Mouse (Mus musculus): ENCODE measurements at regions not wholly inside any gene's neighbourhood (a gene's known extent, or its start where the extent isn't known, plus 50 kb on each side); places are given as distances from the start of the nearest gene placed in this dataset.

- no peak for DNase-seq
- H3K4me3 ChIP-seq (replicated peaks) = no peak overlapping the region
- no peaks in the 10 kb centered on the region for H3K36me3 ChIP-seq
- no peaks in the 10 kb centered on the region for H3K4me1 ChIP-seq (replicated peaks)
- no peak overlapping the region for H3K27ac ChIP-seq
- H3K9ac ChIP-seq = no peak overlapping the region
- no peaks in the 10 kb centered on the region; the same call in 1 of the 2 replicates for H3K9me3 ChIP-seq (replicated peaks)
- 50% methylated on average over 2 of the region's 2 CpGs for WGBS (ENCODE audit: insufficient replicate concordance)
- H3K27me3 ChIP-seq = no peaks in the 10 kb centered on the region
- ATAC-seq (ENCODE audit: low read depth) = no peak
- no peak overlapping the region for H3K4me2 ChIP-seq
Measured at GRCm38 (mm10) chr9:87964508-87964907, 233.4 kb upstream of the Tbx18 start.

- Histone ChIP-seq H3K36me3 (no peaks in the 10 kb centered on the region), H3K9me3 (replicated peaks) (no peaks in the 10 kb centered on the region; the same call in 1 of the 2 replicates), H3K4me2 (no peak overlapping the region), H3K9ac (no peak overlapping the region), H3K27me3 (no peaks in the 10 kb centered on the region), H3K4me3 (replicated peaks) (no peak overlapping the region), H3K4me1 (replicated peaks) (no peaks in the 10 kb centered on the region), H3K27ac (no peak overlapping the region)
- WGBS (ENCODE audit: insufficient replicate concordance) = 53% methylated on average over 3 of the region's 3 CpGs
- ATAC-seq (ENCODE audit: low read depth) (no peak), DNase-seq (no peak)
Measured at GRCm38 (mm10) chr9:87965103-87965780, 234.2 kb upstream of the Tbx18 start.

GRCm38 (mm10) chr9:87968190-87969082, 237.4 kb upstream of the Tbx18 start:
- Histone ChIP-seq H3K4me1 (replicated peaks) (no peaks in the 10 kb centered on the region), H3K27ac (no peak overlapping the region), H3K27me3 (no peaks in the 10 kb centered on the region), H3K9ac (no peak overlapping the region), H3K4me2 (no peak overlapping the region), H3K9me3 (replicated peaks) (no peaks in the 10 kb centered on the region), H3K4me3 (replicated peaks) (no peak overlapping the region), H3K36me3 (no peaks in the 10 kb centered on the region)
- WGBS (ENCODE audit: insufficient replicate concordance) = 39% methylated on average over 5 of the region's 5 CpGs
- no peak for ATAC-seq (ENCODE audit: low read depth)
- no peak for DNase-seq

- H3K4me1 ChIP-seq (replicated peaks) = no peaks in the 10 kb centered on the region
- H3K4me3 ChIP-seq (replicated peaks) = no peak overlapping the region
- DNase-seq (no peak), ATAC-seq (ENCODE audit: low read depth) (no peak)
- no peak overlapping the region for H3K4me2 ChIP-seq
- H3K9me3 ChIP-seq (replicated peaks) = no peaks in the 10 kb centered on the region
- no peak overlapping the region for H3K27ac ChIP-seq
- H3K27me3 ChIP-seq = no peaks in the 10 kb centered on the region
- H3K9ac ChIP-seq = no peak overlapping the region
- H3K36me3 ChIP-seq = no peaks in the 10 kb centered on the region
Measured at GRCm38 (mm10) chr9:87970586-87970985, 239.5 kb upstream of the Tbx18 start.

- DNase-seq = no peak
- no peak overlapping the region for H3K27ac ChIP-seq
- H3K9ac ChIP-seq = no peak overlapping the region
- H3K4me3 ChIP-seq (replicated peaks) = no peak overlapping the region
- WGBS (ENCODE audit: insufficient replicate concordance) = 53% methylated on average over 3 of the region's 3 CpGs
- no peaks in the 10 kb centered on the region for H3K27me3 ChIP-seq
- no peaks in the 10 kb centered on the region for H3K4me1 ChIP-seq (replicated peaks)
- H3K4me2 ChIP-seq = no peak overlapping the region
- H3K36me3 ChIP-seq = no peaks in the 10 kb centered on the region
- no peaks in the 10 kb centered on the region for H3K9me3 ChIP-seq (replicated peaks)
- no peak for ATAC-seq (ENCODE audit: low read depth)
Measured at GRCm38 (mm10) chr9:87971791-87972190, 240.7 kb upstream of the Tbx18 start.

GRCm38 (mm10) chr9:87973531-87973930, 242.5 kb upstream of the Tbx18 start:
- WGBS (ENCODE audit: insufficient replicate concordance) = 38% methylated on average over 6 of the region's 6 CpGs
- H3K36me3 ChIP-seq = no peaks in the 10 kb centered on the region
- H3K4me2 ChIP-seq = no peak overlapping the region
- no peak overlapping the region for H3K4me3 ChIP-seq (replicated peaks)
- no peaks in the 10 kb centered on the region for H3K4me1 ChIP-seq (replicated peaks)
- H3K9ac ChIP-seq = no peak overlapping the region
- H3K9me3 ChIP-seq (replicated peaks) = no peaks in the 10 kb centered on the region
- no peak overlapping the region for H3K27ac ChIP-seq
- ATAC-seq (ENCODE audit: low read depth) (no peak), DNase-seq (no peak)
- no peaks in the 10 kb centered on the region for H3K27me3 ChIP-seq

GRCm38 (mm10) chr9:87984910-87985309, 253.8 kb upstream of the Tbx18 start:
- no peak for ATAC-seq (ENCODE audit: low read depth)
- Histone ChIP-seq H3K27ac (no peak overlapping the region), H3K4me1 (replicated peaks) (no peaks in the 10 kb centered on the region), H3K36me3 (no peaks in the 10 kb centered on the region), H3K4me2 (no peak overlapping the region), H3K9me3 (replicated peaks) (no peaks in the 10 kb centered on the region), H3K4me3 (replicated peaks) (no peak overlapping the region), H3K9ac (no peak overlapping the region), H3K27me3 (no peaks in the 10 kb centered on the region)
- no peak for DNase-seq
- 74% methylated on average over 3 of the region's 3 CpGs for WGBS (ENCODE audit: insufficient replicate concordance)

- 55% methylated on average over 4 of the region's 4 CpGs for WGBS (ENCODE audit: insufficient replicate concordance)
Measured at GRCm38 (mm10) chr9:87985439-87985838, 254.4 kb upstream of the Tbx18 start.

GRCm38 (mm10) chr9:88005945-88006700, 275.1 kb upstream of the Tbx18 start:
- Histone ChIP-seq H3K27ac (no peak overlapping the region), H3K27me3 (no peaks in the 10 kb centered on the region), H3K36me3 (no peaks in the 10 kb centered on the region), H3K4me1 (replicated peaks) (no peaks in the 10 kb centered on the region), H3K4me3 (replicated peaks) (no peak overlapping the region), H3K9me3 (replicated peaks) (peaks cover 3% of the 10 kb centered on the region; the same call in 1 of the 2 replicates), H3K4me2 (no peak overlapping the region), H3K9ac (no peak overlapping the region)
- WGBS (ENCODE audit: insufficient replicate concordance) = 63% methylated on average over 8 of the region's 8 CpGs
- ATAC-seq (ENCODE audit: low read depth) (no peak), DNase-seq (no peak)

More at GRCm38 (mm10) chr9:87985439-87985838, 254.4 kb upstream of the Tbx18 start:
- Histone ChIP-seq H3K4me2 (no peak overlapping the region), H3K9ac (no peak overlapping the region), H3K36me3 (no peaks in the 10 kb centered on the region), H3K4me3 (replicated peaks) (no peak overlapping the region), H3K27ac (no peak overlapping the region), H3K4me1 (replicated peaks) (no peaks in the 10 kb centered on the region), H3K27me3 (no peaks in the 10 kb centered on the region), H3K9me3 (replicated peaks) (no peaks in the 10 kb centered on the region)
- ATAC-seq (ENCODE audit: low read depth) (no peak), DNase-seq (no peak)

GRCm38 (mm10) chr9:88023752-88024151, 292.7 kb upstream of the Tbx18 start:
- no peak for DNase-seq
- no peaks in the 10 kb centered on the region for H3K4me1 ChIP-seq (replicated peaks)
- H3K27me3 ChIP-seq = no peaks in the 10 kb centered on the region
- no peak overlapping the region for H3K4me2 ChIP-seq
- no peak overlapping the region for H3K4me3 ChIP-seq (replicated peaks)
- H3K9ac ChIP-seq = no peak overlapping the region
- no peak for ATAC-seq (ENCODE audit: low read depth)
- H3K36me3 ChIP-seq = no peaks in the 10 kb centered on the region
- H3K27ac ChIP-seq = no peak overlapping the region
- no peaks in the 10 kb centered on the region for H3K9me3 ChIP-seq (replicated peaks)
- 56% methylated on average over 3 of the region's 3 CpGs for WGBS (ENCODE audit: insufficient replicate concordance)

- Histone ChIP-seq H3K9ac (no peak overlapping the region), H3K36me3 (no peaks in the 10 kb centered on the region), H3K4me2 (no peak overlapping the region), H3K27ac (no peak overlapping the region), H3K4me3 (replicated peaks) (no peak overlapping the region), H3K27me3 (no peaks in the 10 kb centered on the region), H3K9me3 (replicated peaks) (no peaks in the 10 kb centered on the region), H3K4me1 (replicated peaks) (no peaks in the 10 kb centered on the region)
- WGBS (ENCODE audit: insufficient replicate concordance) = 44% methylated on average over 2 of the region's 2 CpGs
- ATAC-seq (ENCODE audit: low read depth) = no peak
- DNase-seq = no peak
Measured at GRCm38 (mm10) chr9:88025936-88026335, 294.9 kb upstream of the Tbx18 start.
